8 mouse cellular contexts compared by ENCODE assay signal in the genomic region with DNA sequence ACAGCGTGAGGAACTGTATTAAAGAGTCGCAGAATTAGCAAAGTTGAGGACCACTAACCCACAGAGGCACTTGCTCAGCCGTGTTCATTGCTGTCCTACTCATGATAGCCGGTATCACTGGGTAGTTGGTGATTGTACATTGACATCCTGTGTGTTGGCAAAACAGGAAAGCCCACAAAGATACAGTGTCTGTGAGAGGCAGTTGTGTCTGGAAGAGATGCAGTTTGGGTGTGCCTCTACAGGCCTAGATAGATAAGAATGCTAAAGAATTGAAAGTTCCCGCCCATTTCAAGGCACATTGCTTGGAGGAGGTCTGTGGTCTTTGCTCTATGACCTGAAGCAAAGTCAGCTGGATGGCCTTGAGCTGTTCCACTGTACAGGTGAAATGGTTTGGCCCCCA. TPM values are rescaled to one million over a fixed set of nuclear protein-coding genes. Genes with fewer than 3 reads are reported as not detected.
A peak's percentile ranks its signal among the peaks of the same experiment; 100 is the strongest.
DNase-seq lines count a peak whose midpoint lies in the region; ATAC-seq and TF ChIP-seq lines count a peak whose summit lies in the region.

Clta (plus strand) TSS at position 327 of the 400 bp plus-strand sequence.

- no peak within 1 kb of the TSS for H3K4me2 ChIP-seq in forebrain, embryonic 14.5 days (ENCODE audit: low read length)
- no peak within 1 kb of the TSS for H3K4me2 ChIP-seq in stomach, embryonic 14.5 days (replicated peaks; ENCODE audit: low read depth, low read length)

- H3K36me3 ChIP-seq in forebrain, embryonic 14.5 days (ENCODE audit: control insufficient read depth, insufficient read depth, low read length): no peaks in the 10 kb centered on the region
- no peaks in the 10 kb centered on the region for H3K36me3 ChIP-seq in hindbrain, embryonic 10.5 days
- H3K36me3 ChIP-seq in liver, adult 2 months (ENCODE audit: control insufficient read depth, insufficient read depth, low read length): no peaks in the 10 kb centered on the region
- H3K36me3 ChIP-seq in stomach, embryonic 14.5 days (ENCODE audit: control insufficient read depth, insufficient read depth, low read length): no peaks in the 10 kb centered on the region

- DNase-seq in heart, adult 11 months: peak; percentile 62
- no peak for DNase-seq in heart, adult 9 months (ENCODE audit: low spot score in 2 of 2)
- no peak for DNase-seq in adrenal gland, adult 2 months
- DNase-seq in forebrain, embryonic 14.5 days (ENCODE audit: low spot score): no peak
- no peak for DNase-seq in hindbrain, embryonic 10.5 days (ENCODE audit: low spot score)
- DNase-seq in liver, adult 2 months (ENCODE audit: extremely low read depth, low read depth, low spot score): no peak
- DNase-seq in cerebellum, adult 11 months: no peak

- no peak for TF ChIP-seq POLR2A in liver, adult 2 months (IDR thresholded peaks at IDR 0.05; ENCODE audit: extremely low read depth, insufficient read depth, low read length)

- no peak within 1 kb of the TSS for H3K27ac ChIP-seq in forebrain, embryonic 14.5 days (ENCODE audit: low read depth, low read length)
- H3K27ac ChIP-seq in hindbrain, embryonic 10.5 days: no peak within 1 kb of the TSS
- H3K27ac ChIP-seq in liver, adult 2 months (replicated peaks; ENCODE audit: insufficient read depth, low read depth, low read length): no peak within 1 kb of the TSS
- H3K27ac ChIP-seq in stomach, embryonic 14.5 days (ENCODE audit: low read length): no peak within 1 kb of the TSS

- H3K9ac ChIP-seq in forebrain, embryonic 14.5 days (ENCODE audit: low read length): no peak within 1 kb of the TSS
- no peak within 1 kb of the TSS for H3K9ac ChIP-seq in liver, adult 2 months (ENCODE audit: low read depth, low read length)
- H3K9ac ChIP-seq in stomach, embryonic 14.5 days (replicated peaks; ENCODE audit: low read depth, low read length): no peak within 1 kb of the TSS

- no peaks in the 10 kb centered on the region for H3K79me2 ChIP-seq in liver, adult 2 months (ENCODE audit: control insufficient read depth, insufficient read depth, low read length)

- 88% methylated on average over 5 of the region's 5 CpGs for WGBS in forebrain, embryonic 14.5 days
- 90% methylated on average over 5 of the region's 5 CpGs for WGBS in hindbrain, embryonic 10.5 days
- WGBS in liver, adult 2 months: 83% methylated on average over 5 of the region's 5 CpGs
- 81% methylated on average over 5 of the region's 5 CpGs for WGBS in stomach, embryonic 14.5 days

- H3K27me3 ChIP-seq in forebrain, embryonic 14.5 days (replicated peaks; ENCODE audit: control insufficient read depth, insufficient read depth, low read length): no peaks in the 10 kb centered on the region
- H3K27me3 ChIP-seq in hindbrain, embryonic 10.5 days (ENCODE audit: insufficient read depth, poor library complexity, severe bottlenecking): no peaks in the 10 kb centered on the region
- no peaks in the 10 kb centered on the region for H3K27me3 ChIP-seq in liver, adult 2 months (ENCODE audit: control insufficient read depth, insufficient read depth, low read length)
- H3K27me3 ChIP-seq in stomach, embryonic 14.5 days (ENCODE audit: control insufficient read depth, insufficient read depth, low read length): no peaks in the 10 kb centered on the region

- H3K4me1 ChIP-seq in forebrain, embryonic 14.5 days (ENCODE audit: control insufficient read depth, insufficient read depth, low read length): no peaks in the 10 kb centered on the region
- H3K4me1 ChIP-seq in hindbrain, embryonic 10.5 days (replicated peaks): no peaks in the 10 kb centered on the region
- no peaks in the 10 kb centered on the region for H3K4me1 ChIP-seq in liver, adult 2 months (ENCODE audit: control insufficient read depth, insufficient read depth, low read length)
- H3K4me1 ChIP-seq in stomach, embryonic 14.5 days (ENCODE audit: control insufficient read depth, insufficient read depth, low read length): no peaks in the 10 kb centered on the region

- H3K9me3 ChIP-seq in forebrain, embryonic 14.5 days (replicated peaks; ENCODE audit: control insufficient read depth, low read length): no peaks in the 10 kb centered on the region
- H3K9me3 ChIP-seq in hindbrain, embryonic 10.5 days: peaks cover 4% of the 10 kb centered on the region; the same call in 1 of the 2 replicates
- H3K9me3 ChIP-seq in stomach, embryonic 14.5 days (ENCODE audit: control insufficient read depth, low read depth, low read length): no peaks in the 10 kb centered on the region

- no peak for ATAC-seq in forebrain, embryonic 14.5 days
- peak; percentile 78; the same call in 1 of the 2 replicates for ATAC-seq in stomach, embryonic 14.5 days (ENCODE audit: insufficient number of reproducible peaks, insufficient read depth, low FRiP score, low read depth)

- H3K4me3 ChIP-seq in forebrain, embryonic 14.5 days (ENCODE audit: low read depth, low read length): no peak within 1 kb of the TSS
- H3K4me3 ChIP-seq in hindbrain, embryonic 10.5 days: no peak within 1 kb of the TSS
- H3K4me3 ChIP-seq in liver, adult 2 months (ENCODE audit: insufficient read depth, low read depth, low read length): no peak within 1 kb of the TSS
- H3K4me3 ChIP-seq in stomach, embryonic 14.5 days (ENCODE audit: low read depth, low read length): no peak within 1 kb of the TSS

- no peak for TF ChIP-seq CTCF in liver, adult 2 months (IDR thresholded peaks at IDR 0.05; ENCODE audit: low read depth, low read length)

RNA-seq across cellular contexts. Expression of gene Clta, which starts in this region (rescaled TPM):
- total RNA-seq in adrenal gland, adult 2 months (2021): 100 to 1,000 TPM; 182 to 183 TPM
- polyA plus RNA-seq in adrenal gland, adult 2 months (2012; rRNA removed): 141 and 143 TPM in 2 replicates
- 303 and 306 TPM in 2 replicates for polyA plus RNA-seq in forebrain, embryonic 14.5 days (2014; fragmentation: Nextera tagmentation; extraction: Ambion mirVana)
- 220 and 239 TPM in 2 replicates for polyA plus RNA-seq in hindbrain, embryonic 10.5 days (2016; fragmentation: Nextera tagmentation; extraction: Ambion mirVana)
- 166 and 191 TPM in 2 replicates for total RNA-seq in liver, adult 2 months (2014; rRNA removed)
- polyA plus RNA-seq in liver, adult 2 months (2012; rRNA removed): 116 and 154 TPM in 2 replicates
- polyA plus RNA-seq in stomach, embryonic 14.5 days (2014; fragmentation: Nextera tagmentation; extraction: Ambion mirVana): 234 and 237 TPM in 2 replicates
